In the genomic region with DNA sequence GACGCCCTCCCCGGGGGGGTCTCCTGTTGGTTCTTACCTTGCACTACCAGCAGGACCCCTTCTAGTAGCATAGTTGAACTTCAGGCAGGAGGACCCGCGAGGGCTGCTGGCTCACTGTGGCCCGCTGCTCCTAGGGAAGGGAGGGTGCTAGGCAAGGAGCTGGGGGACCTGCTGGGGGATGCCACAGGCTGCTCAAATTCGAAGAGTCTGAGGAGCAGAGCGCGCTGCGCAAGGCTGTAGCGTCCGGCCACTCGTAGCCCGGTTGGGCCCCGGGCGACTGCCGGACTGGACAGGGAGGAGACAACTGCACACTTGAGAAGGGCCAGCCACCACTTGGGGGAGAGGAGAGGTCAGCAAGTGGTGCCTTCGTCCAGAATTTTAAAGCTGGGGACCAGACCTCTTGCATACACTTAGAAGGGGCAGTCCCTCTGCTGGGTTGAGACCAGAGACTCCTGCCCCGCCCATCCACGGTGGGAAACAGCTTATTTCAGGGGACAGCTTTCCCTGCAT, we compare ENCODE assay signal across 8 mouse cellular contexts.
A peak's percentile ranks its signal among the peaks of the same experiment; 100 is the strongest.
DNase-seq lines count a peak whose midpoint lies in the region.

Gene Mamdc2 (minus strand): TSS at position 455 of the 510 bp plus-strand sequence.

- DNase-seq in urinary bladder, postnatal 14 days (ENCODE audit: low spot score), result peak; percentile 6
- no peak for DNase-seq in urinary bladder, postnatal 10 days (ENCODE audit: low spot score)
- DNase-seq in cerebellum, postnatal 10 days, result peak; percentile 43 to 49
- DNase-seq in heart, adult 9 months (ENCODE audit: low spot score in 2 of 2), result peak; percentile 7 to 17
- DNase-seq in kidney, postnatal 10 days, result peak; percentile 40
- DNase-seq in lung, postnatal 36 days, result peak; percentile 23
- peak; percentile 52 for DNase-seq in retina, embryonic 14.5 days (ENCODE audit: low spot score)
- DNase-seq in layer of hippocampus, adult 9-10 months (ENCODE audit: low spot score), result no peak

Comparison
In these comparisons a context has a peak if more than half of its experiments do, and no peak if none do; other contexts are left out.
1. DNase-seq: peak in urinary bladder, postnatal 14 days (single experiment), cerebellum, postnatal 10 days (2 of 2), heart, adult 9 months (2 of 2), kidney, postnatal 10 days (single experiment), lung, postnatal 36 days (single experiment) and retina, embryonic 14.5 days (single experiment); none in urinary bladder, postnatal 10 days (single experiment) and layer of hippocampus, adult 9-10 months (single experiment).